Mouse (Mus musculus): ENCODE results near the gene F2r. TPM values are rescaled to one million over a fixed set of nuclear protein-coding genes. Genes with fewer than 3 reads are reported as not detected.

The F2r gene
- polyA plus RNA-seq, 1 experiment from 2014 or later = 121 TPM

GRCm38 (mm10) chr13:95553885-95554492, 64.3 kb downstream of the F2r start:
- Histone ChIP-seq H3K27me3 (ENCODE audit: control insufficient read depth, insufficient read depth, low read length) (no peaks in the 10 kb centered on the region), H3K9ac (ENCODE audit: low read length) (no peak overlapping the region), H3K4me2 (ENCODE audit: low read depth, low read length, severe bottlenecking) (no peak overlapping the region), H3K4me3 (ENCODE audit: low read depth, low read length) (no peak overlapping the region), H3K9me3 (ENCODE audit: control insufficient read depth, low read length) (no peaks in the 10 kb centered on the region), H3K4me1 (replicated peaks; ENCODE audit: control insufficient read depth, insufficient read depth, low read length) (no peaks in the 10 kb centered on the region; the same call in 1 of the 2 replicates), H3K27ac (ENCODE audit: low read depth, low read length) (no peak overlapping the region), H3K36me3 (ENCODE audit: control insufficient read depth, insufficient read depth, low read length) (no peaks in the 10 kb centered on the region)
- 86% methylated on average over 11 of the region's 11 CpGs for WGBS
- no peak for DNase-seq (ENCODE audit: low spot score)
- ATAC-seq (replicated peaks; ENCODE audit: low FRiP score) = no peak

Other genes with a start within 250 kb of the F2r start
- 51.6 and 54.4 TPM in 2 replicates for gene Aggf1, start 243.1 kb downstream of the F2r start, polyA plus RNA-seq (2014; fragmentation: Nextera tagmentation; extraction: Ambion mirVana)
- gene Crhbp, start 173.6 kb downstream of the F2r start, polyA plus RNA-seq (2014; fragmentation: Nextera tagmentation; extraction: Ambion mirVana) = 0.17 and 0.25 TPM in 2 replicates
- gene S100z, start 139.8 kb downstream of the F2r start, polyA plus RNA-seq (2014; fragmentation: Nextera tagmentation; extraction: Ambion mirVana) = 0.83 and 1.7 TPM in 2 replicates
- 0.12 TPM in 1 of 2 replicates, not detected in the other for gene F2rl1, start 93.3 kb downstream of the F2r start, polyA plus RNA-seq (2014; fragmentation: Nextera tagmentation; extraction: Ambion mirVana)
- 2.3 and 3.1 TPM in 2 replicates for gene F2rl2, start 78.4 kb upstream of the F2r start, polyA plus RNA-seq (2014; fragmentation: Nextera tagmentation; extraction: Ambion mirVana)